Mouse (Mus musculus) mouse embryonic stem cell (cell line): ENCODE data around the gene Wfdc1.

Experiments used
- in situ Hi-C, 2 experiments: fragments of 300-500 bp; cut with MboI; formaldehyde crosslinking; loops; 1 replicate in 1 of 2; 3 replicates in 1 of 2; pipeline ENCODE4 v1.14.3; 2019 to 2020; ENCODE audit warnings: low sequenced_read_pairs in 2 of 2, low pct_unique_long_range_greater_than_20kb in 1 of 2, mixed read lengths in 1 of 2; ENCODE audit not compliant: unreplicated experiment in 1 of 2

Gene Wfdc1

GRCm38 (mm10) chr8:119666219-119666951 is at the start of gene Wfdc1:
TSS of gene Wfdc1 (plus strand) at chr8:119666365.
- in situ Hi-C loops: no loop called here

- in situ Hi-C loops: no loop called here
Measured at GRCm38 (mm10) chr8:119616811-119617210, 49.4 kb upstream of the Wfdc1 start.

DNA sequence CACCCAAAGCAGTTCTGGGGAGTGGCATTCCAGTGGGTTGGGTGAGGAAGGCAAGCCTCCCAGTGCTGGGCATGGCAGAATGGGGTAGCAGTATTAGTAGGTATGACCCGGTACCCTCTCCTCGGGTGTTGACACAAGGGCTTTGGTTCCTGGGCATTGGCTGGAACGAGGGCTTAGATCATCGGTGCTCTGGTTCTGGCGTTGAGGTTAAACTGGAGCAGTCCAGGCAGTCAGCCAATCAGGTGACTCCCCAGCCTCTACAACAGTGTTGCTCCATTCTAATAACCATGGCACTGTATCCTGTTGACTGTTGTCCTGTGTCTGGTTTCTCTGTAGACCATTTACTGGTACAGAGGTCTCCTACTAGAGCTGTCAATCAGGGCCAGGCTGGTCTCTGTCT is 48.6 kb upstream of the Wfdc1 start:
- in situ Hi-C loops: no loop called here

- in situ Hi-C loops: no loop called here
Measured at GRCm38 (mm10) chr8:119618887-119619286, 47.3 kb upstream of the Wfdc1 start.

DNA sequence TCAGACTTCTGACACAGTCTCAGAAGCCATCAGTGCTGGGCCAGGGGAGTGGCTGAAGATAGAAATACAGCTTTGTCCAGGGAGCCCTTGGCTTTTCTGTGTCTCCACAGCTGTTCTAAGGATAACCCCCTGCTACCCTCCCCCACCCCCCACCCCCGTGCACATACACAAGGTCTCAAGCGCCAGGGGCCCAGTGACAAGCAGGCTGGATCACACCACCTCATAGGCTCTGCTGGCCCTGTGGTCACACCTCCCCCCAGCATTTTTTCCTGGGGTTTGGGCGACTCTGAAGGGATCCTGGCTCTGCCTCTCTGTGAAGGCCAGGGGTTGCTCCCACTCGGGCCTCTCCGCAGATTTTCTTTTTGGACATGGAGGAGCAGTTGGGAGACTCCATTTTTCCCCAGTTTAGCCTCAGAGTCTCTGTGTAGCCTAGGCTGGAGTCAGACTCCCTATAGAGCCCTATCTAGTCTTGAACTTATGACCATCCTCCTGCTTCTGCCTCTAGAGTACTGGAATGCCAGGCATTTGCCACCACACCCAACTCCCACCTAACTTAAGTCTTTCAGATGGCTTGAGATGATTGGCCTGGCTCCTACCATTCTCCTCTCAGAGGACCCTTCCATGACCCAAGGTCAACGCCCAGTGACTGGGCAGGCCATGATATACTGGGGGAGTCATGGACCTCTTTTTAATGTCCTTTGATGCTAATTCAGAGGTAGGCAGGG is 45.9 kb upstream of the Wfdc1 start:
- in situ Hi-C loops: no loop called here

DNA sequence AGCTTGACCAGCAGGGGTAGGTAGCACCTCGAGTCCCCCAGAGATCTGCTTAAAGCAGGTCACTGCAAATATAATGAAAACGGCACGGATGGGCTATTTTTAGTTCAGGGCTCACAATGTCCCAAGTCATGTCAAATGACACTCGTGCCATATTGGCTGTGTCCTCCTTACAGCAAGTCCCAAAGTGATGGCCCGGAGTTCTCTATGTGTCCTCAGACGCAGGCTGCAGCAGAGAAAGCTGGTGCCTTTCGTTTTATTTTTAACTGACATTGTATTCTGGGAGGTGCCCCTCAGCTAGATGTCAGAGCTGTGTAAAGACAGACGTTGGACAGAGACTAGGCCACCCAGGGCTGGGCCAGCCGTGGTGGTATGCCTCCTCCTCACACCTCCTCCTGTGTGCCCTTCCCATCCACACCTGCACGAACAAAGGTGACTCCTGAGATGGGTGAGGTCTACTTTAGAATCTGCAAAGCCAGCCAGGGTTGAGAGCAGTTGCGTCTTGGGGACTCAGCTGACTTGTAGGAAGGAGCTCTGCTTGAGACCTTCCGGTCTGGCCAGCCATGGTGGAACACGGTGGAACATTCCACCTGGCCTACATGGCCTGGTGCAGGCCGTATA is 45.2 kb upstream of the Wfdc1 start:
- in situ Hi-C loops: no loop called here

GRCm38 (mm10) chr8:119622555-119622954 is 43.6 kb upstream of the Wfdc1 start:
- in situ Hi-C loops: no loop called here

DNA sequence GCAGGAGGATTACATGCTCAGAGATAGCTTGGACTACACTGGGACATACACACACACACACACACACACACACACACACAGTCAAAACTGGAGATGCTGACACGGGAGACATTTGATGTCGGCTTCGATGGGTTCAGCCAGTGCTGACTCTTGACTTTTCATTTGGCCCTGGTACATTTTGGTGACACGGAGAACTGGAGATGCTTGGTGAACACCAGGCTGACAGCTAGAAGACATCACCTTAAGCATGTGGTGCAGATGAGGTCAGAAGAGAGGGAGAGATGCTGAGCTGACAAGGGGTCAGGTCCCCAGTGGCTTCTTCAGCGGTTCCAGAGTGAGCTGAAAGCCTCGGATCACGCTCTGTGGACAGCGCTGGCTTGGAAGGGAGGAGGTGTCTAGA is 43.1 kb upstream of the Wfdc1 start:
- in situ Hi-C loops: no loop called here

DNA sequence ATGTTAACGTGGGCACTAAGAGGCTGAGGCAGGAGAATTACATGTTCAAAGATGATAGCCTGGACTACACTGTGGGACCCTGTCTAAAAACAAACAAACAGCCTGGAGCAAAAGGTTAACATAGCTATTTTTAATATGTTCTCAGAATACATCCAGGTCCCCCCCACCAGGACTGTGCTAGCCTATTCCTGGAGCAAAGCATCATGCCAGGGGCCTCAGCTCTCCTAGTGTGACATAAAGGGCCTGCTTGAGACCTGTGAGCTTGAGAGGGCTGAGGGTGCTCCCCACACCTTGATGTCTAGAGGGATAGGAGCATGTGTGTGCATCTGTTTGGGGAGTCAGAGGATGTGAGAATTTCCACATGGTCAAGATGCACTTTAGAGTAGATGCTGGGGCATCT is 42.4 kb upstream of the Wfdc1 start:
- in situ Hi-C loops: no loop called here

DNA sequence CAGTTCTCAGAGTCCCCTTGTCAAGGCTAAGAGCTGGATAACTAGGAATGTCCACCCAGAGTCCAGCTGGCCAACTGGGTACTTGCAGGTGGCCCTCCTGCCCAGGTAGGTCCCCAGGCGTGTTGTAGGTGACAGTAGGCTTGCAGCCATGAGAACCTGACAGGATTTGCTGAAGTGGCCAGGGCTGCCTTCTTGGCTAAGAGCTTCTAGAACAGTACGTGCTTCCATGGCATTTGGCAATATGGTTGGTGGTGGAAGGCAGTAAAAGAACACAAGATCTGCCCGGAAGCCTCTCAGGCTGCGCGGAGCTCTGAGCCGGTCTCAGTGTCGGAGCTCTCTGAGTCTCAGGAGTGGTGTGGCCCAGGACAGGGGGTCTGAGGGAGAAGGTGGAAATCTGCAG is 41.2 kb upstream of the Wfdc1 start:
- in situ Hi-C loops: no loop called here

- in situ Hi-C loops: no loop called here
Measured at GRCm38 (mm10) chr8:119625788-119626187, 40.4 kb upstream of the Wfdc1 start.

GRCm38 (mm10) chr8:119627199-119627598 is 39.0 kb upstream of the Wfdc1 start:
- in situ Hi-C loops: no loop called here

DNA sequence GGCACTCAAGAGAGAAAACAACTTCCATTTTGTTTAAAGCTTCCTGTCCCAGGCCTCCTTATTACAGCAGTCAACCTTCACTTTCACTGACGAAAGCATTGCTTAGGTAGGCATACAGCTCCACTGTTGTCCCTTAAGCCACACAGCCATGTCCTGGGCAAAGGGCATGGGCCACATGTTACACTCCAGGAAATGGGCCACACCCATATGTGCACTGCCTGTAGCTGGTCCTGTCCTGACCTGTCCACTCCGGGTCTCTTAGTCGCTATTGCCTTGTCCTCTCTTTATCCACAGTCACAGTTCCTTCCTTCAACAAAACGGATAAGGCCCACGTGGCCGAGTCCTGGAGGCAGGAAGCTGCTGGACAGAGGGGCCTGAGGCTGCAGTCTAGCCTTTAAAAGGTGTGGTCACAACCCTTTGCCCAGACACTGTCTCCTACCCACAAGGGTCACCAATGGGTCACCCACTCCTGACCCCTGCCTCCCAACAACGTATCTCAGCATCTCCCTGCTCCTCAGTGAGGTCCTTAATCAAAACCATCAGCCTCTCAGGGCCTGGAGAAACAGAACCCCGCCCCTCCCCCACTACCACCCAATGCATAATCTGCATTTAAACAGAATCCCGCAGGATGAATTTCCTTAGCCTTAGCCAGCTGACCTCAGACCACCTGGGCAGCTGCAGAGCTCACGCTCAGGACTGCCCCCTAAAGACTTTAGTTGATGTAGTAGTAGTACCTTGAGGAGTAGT is 38.4 kb upstream of the Wfdc1 start:
- in situ Hi-C loops: no loop called here

GRCm38 (mm10) chr8:119630841-119631240 is 35.3 kb upstream of the Wfdc1 start:
- in situ Hi-C loops: no loop called here

- in situ Hi-C loops: no loop called here
Measured at GRCm38 (mm10) chr8:119632246-119632645, 33.9 kb upstream of the Wfdc1 start.

- in situ Hi-C loops: no loop called here
Measured at GRCm38 (mm10) chr8:119632909-119633308, 33.3 kb upstream of the Wfdc1 start.

GRCm38 (mm10) chr8:119634616-119635336 is 31.4 kb upstream of the Wfdc1 start:
- in situ Hi-C loops: no loop called here

- in situ Hi-C loops: no loop called here
Measured at GRCm38 (mm10) chr8:119635378-119635777, 30.8 kb upstream of the Wfdc1 start, which contains the start of gene Kcng4. TSS of gene Kcng4 (minus strand) at chr8:119635680.
